Mouse (Mus musculus) C2C12 (cell line): ENCODE results near the gene Slc7a1. TPM values are rescaled to one million over a fixed set of nuclear protein-coding genes. Genes with fewer than 3 reads are reported as not detected.

Source experiments
- H3K27me3 ChIP-seq: one replicate; pipeline ENCODE4 v1.6.1; 2011; ENCODE audit not compliant: control insufficient read depth, insufficient read depth, insufficient read length
- H3K36me3 ChIP-seq: one replicate; pipeline ENCODE4 v1.6.1; 2011; ENCODE audit not compliant: control insufficient read depth, insufficient read depth
- H3K4me3 ChIP-seq: one replicate; pipeline ENCODE4 v1.5.1; 2011; ENCODE audit warnings: mild to moderate bottlenecking, control low read depth; ENCODE audit not compliant: poor library complexity, insufficient read depth, severe bottlenecking
- H3K79me2 ChIP-seq: one replicate; pipeline ENCODE4 v1.6.1; 2011; ENCODE audit not compliant: control insufficient read depth, insufficient read depth
- H3K79me3 ChIP-seq: one replicate; pipeline ENCODE4 v1.6.1; 2011; ENCODE audit warnings: low read depth, control low read depth
- H3ac ChIP-seq: one replicate; pipeline ENCODE3; 2011; ENCODE audit warnings: low read depth; ENCODE audit not compliant: control insufficient read depth, insufficient read length
- CEBPB ChIP-seq: IDR thresholded peaks from one replicate; pipeline ENCODE4 v1.6.1; 2011; ENCODE audit warnings: low read depth, mild to moderate bottlenecking, control low read depth, moderate library complexity
- CTCF ChIP-seq: IDR thresholded peaks from one replicate; pipeline ENCODE4 v1.5.1; 2011; ENCODE audit not compliant: control insufficient read depth, insufficient read depth, insufficient read length
- FOSL1 ChIP-seq: IDR thresholded peaks from one replicate; pipeline ENCODE4 v1.8.0; 2011; ENCODE audit warnings: mild to moderate bottlenecking, low read length; ENCODE audit not compliant: poor library complexity, insufficient read depth, severe bottlenecking
- MAX ChIP-seq: IDR thresholded peaks from one replicate; pipeline ENCODE4 v1.6.1; 2011; ENCODE audit warnings: mild to moderate bottlenecking, control low read depth
- MYOD1 ChIP-seq: IDR thresholded peaks from one replicate; pipeline ENCODE4 v1.6.1; 2011; ENCODE audit warnings: low read depth; ENCODE audit not compliant: control insufficient read depth, insufficient read length
- MYOG ChIP-seq: IDR thresholded peaks from one replicate; pipeline ENCODE4 v1.6.1; 2011; ENCODE audit not compliant: control insufficient read depth, insufficient read length; ENCODE audit errors: extremely low read depth
- USF1 ChIP-seq: IDR thresholded peaks from one replicate; pipeline ENCODE4 v1.6.1; 2011; ENCODE audit warnings: low read depth, mild to moderate bottlenecking, control low read depth, moderate library complexity
- polyA plus RNA-seq: library from polyadenylated mRNA; unstranded; fragments of >200 nt; fragmentation: generic; extraction: Trizol; gene quantifications from one replicate; pipeline ENCODE4 v1.2.1, GENCODE M21; 2012; ENCODE audit warnings: missing spikeins

Slc7a1 gene
- polyA plus RNA-seq, 1 experiment = 34.6 TPM

GRCm38 (mm10) chr5:148344374-148344773 lies 55.3 kb downstream of the Slc7a1 start:
- H3K79me2 ChIP-seq = no peaks in the 10 kb centered on the region
- TF ChIP-seq USF1 = no peak
- no peak for TF ChIP-seq MYOG
- TF ChIP-seq CTCF = no peak
- TF ChIP-seq CEBPB = no peak
- no peak for TF ChIP-seq MYOD1
- TF ChIP-seq MAX = no peak
- TF ChIP-seq FOSL1 = no peak
- H3K36me3 ChIP-seq = peaks cover 77% of the 10 kb centered on the region
- H3K27me3 ChIP-seq = no peaks in the 10 kb centered on the region
- no peaks in the 10 kb centered on the region for H3K79me3 ChIP-seq
- no peak overlapping the region for H3ac ChIP-seq
- H3K4me3 ChIP-seq = no peak overlapping the region

- H3ac ChIP-seq = no peak overlapping the region
- no peaks in the 10 kb centered on the region for H3K79me3 ChIP-seq
- H3K79me2 ChIP-seq = no peaks in the 10 kb centered on the region
- peaks cover 82% of the 10 kb centered on the region for H3K36me3 ChIP-seq
- TF ChIP-seq FOSL1 (no peak), MYOD1 (no peak), CEBPB (no peak), MYOG (no peak), CTCF (no peak)
- no peak overlapping the region for H3K4me3 ChIP-seq
- no peaks in the 10 kb centered on the region for H3K27me3 ChIP-seq
Observed at GRCm38 (mm10) chr5:148342061-148342741, 57.5 kb downstream of the Slc7a1 start.

DNA sequence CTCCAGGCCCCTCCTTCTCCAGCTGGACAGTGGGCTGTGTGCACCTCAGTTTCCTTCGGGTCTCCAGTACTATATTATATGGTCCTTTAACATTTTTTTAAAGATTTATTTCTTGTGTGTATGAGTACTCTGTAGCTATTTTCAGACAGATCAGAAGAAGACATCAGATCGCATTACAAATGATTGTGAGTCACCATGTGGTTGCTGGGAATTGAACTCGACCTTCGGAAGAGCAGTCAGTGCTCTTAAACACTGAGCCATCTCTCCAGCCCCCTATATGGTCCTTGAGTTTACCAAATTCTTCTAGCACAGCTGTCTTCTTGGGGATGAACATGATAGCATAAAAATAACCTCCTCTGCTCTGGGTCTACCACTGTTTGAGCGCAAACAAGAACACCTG lies 60.6 kb downstream of the Slc7a1 start:
- Histone ChIP-seq H3K36me3 (peaks cover 67% of the 10 kb centered on the region), H3K79me3 (no peaks in the 10 kb centered on the region), H3K27me3 (no peaks in the 10 kb centered on the region), H3K79me2 (no peaks in the 10 kb centered on the region), H3ac (no peak overlapping the region), H3K4me3 (no peak overlapping the region)
- TF ChIP-seq FOSL1 (no peak), USF1 (no peak), MYOG (no peak), CEBPB (no peak), MAX (no peak), MYOD1 (no peak), CTCF (no peak)

DNA sequence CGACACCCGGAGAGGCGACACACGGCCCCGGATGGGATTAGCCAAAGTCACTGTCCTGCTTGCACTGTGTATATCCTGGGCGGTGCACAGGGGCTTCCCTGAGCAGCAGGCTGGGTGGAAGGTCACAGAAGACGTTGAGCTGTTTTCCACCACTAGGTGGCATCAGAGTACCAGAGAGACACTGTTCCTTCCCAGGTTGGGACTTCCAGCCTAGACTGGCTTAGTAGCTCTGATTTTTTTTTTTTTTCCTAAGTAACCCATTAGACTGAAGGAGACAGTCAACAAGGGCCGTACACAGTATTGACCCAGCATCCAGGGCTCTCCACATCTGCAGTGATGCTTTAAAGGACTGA lies 67.1 kb downstream of the Slc7a1 start:
- Histone ChIP-seq H3K36me3 (peaks cover 46% of the 10 kb centered on the region), H3K79me2 (no peaks in the 10 kb centered on the region), H3K79me3 (no peaks in the 10 kb centered on the region), H3K27me3 (no peaks in the 10 kb centered on the region), H3K4me3 (no peak overlapping the region), H3ac (no peak overlapping the region)
- TF ChIP-seq CTCF = peak; percentile 65
- no peak for TF ChIP-seq MAX

DNA sequence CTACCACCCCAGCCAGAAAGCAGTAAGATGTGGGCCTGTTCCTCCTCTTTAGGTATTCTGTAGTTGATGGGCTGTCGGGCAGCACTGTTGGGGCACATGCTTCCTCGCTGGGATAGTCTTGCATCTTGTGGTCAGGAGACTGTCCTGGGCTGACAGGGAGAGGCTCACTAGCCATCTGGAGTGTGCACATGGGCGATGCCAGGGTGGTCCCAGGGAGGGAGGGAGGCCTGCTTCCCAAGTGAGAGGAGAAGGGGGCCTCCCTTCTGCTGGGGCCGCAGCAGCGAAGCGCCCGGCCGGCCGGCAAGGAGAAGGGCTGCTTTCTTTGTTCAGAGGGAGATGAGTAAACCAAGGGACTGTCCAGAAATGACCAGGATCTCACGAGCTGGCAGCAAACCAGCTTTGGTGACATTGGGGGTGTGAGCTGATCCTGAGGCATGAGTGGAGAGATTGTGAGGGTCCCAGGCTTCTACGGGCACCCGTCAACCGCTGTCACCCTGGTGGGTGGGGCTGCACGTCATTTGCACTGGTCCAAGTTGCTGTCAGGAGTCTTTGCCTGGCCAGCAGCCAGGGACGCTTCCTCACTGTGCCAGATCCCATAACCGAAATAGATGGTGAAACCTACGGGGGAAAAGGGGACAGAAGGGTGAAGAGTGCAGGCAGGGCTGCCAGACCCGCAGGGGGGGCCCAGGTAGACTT lies 67.6 kb downstream of the Slc7a1 start:
- H3ac ChIP-seq = no peak overlapping the region
- no peak for TF ChIP-seq MAX
- H3K79me3 ChIP-seq = no peaks in the 10 kb centered on the region
- H3K36me3 ChIP-seq = peaks cover 46% of the 10 kb centered on the region
- no peaks in the 10 kb centered on the region for H3K79me2 ChIP-seq
- no peaks in the 10 kb centered on the region for H3K27me3 ChIP-seq
- H3K4me3 ChIP-seq = no peak overlapping the region

DNA sequence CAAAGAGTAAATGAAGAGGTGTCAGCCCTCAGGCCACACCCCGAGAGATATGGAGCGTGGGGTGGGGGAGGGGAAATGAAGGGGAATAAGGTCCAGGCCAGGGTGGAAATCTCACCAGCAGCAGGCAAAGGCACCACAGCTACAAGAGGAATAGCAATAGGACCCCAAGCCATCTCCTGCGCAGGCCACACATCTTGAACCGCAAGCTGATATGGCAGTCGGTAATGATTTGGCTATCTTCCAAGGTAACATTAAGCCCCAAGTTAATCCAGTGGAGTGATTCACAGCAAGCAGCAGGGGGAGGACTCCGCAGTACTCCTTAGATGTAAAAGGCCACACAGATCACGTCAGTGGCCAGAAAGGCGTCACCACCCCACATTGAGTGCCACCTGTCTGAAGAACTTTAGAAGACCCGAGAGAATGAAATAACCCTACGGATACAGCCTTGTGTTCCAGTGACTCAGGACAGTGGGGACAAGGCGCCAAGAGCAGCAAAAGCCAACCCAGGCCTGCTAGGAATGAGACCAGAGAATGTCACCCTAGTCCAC lies 68.4 kb downstream of the Slc7a1 start:
- no peaks in the 10 kb centered on the region for H3K79me2 ChIP-seq
- H3K79me3 ChIP-seq = no peaks in the 10 kb centered on the region
- H3K27me3 ChIP-seq = no peaks in the 10 kb centered on the region
- H3K36me3 ChIP-seq = peaks cover 46% of the 10 kb centered on the region
- H3K4me3 ChIP-seq = no peak overlapping the region
- no peak for TF ChIP-seq FOSL1
- no peak for TF ChIP-seq CEBPB
- no peak for TF ChIP-seq MYOD1
- TF ChIP-seq CTCF = no peak
- no peak for TF ChIP-seq MYOG
- no peak for TF ChIP-seq MAX
- TF ChIP-seq USF1 = no peak
- no peak overlapping the region for H3ac ChIP-seq
